Mouse (Mus musculus) cerebellum, adult 2 months (tissue): ENCODE measurements around the gene Mob1b.

Source experiments
- CTCF ChIP-seq: fragments of 200-500 bp; IDR thresholded peaks from 2 replicates; pipeline ENCODE4 v1.5.1; 2011; ENCODE audit warnings: low read depth, mild to moderate bottlenecking, control low read depth, low read length, moderate library complexity, borderline replicate concordance; ENCODE audit not compliant: insufficient read depth
- POLR2A ChIP-seq: fragments of 200-500 bp; IDR thresholded peaks from 2 replicates; pipeline ENCODE4 v1.6.1; 2011; ENCODE audit warnings: low read length, control low read depth, borderline replicate concordance; ENCODE audit not compliant: insufficient read depth

- TF ChIP-seq CTCF (no peak), POLR2A (no peak)
Observed at GRCm38 (mm10) chr5:88766121-88766520, 45.5 kb downstream of the Mob1b start.
